Mouse (Mus musculus) lung, adult 2 months (tissue): ENCODE data around the gene Olfr1391. TPM values are rescaled to one million over a fixed set of nuclear protein-coding genes. Genes with fewer than 3 reads are reported as not detected.
"Not testable (repeated sequence)": the region's sequence is repeated elsewhere in the genome, so short reads cannot be mapped to it uniquely, and the experiment has no call there.

ENCODE experiments used
- DNase-seq: peaks from one replicate; pipeline ENCODE4 v3.0.0; 2022
- H3K4me1 ChIP-seq: fragments of 200-500 bp; 2 replicates; pipeline ENCODE4 v1.6.1; 2011; ENCODE audit warnings: low read length; ENCODE audit not compliant: control insufficient read depth, insufficient read depth
- H3K4me3 ChIP-seq: fragments of 200-500 bp; replicated peaks from 2 replicates; pipeline ENCODE3; 2011; ENCODE audit warnings: low read depth, mild to moderate bottlenecking, control low read depth, low read length; ENCODE audit errors: extremely low read depth
- CTCF ChIP-seq: fragments of 200-500 bp; IDR thresholded peaks from 2 replicates; pipeline ENCODE4 v1.5.1; 2011; ENCODE audit warnings: mild to moderate bottlenecking, low read length, control low read depth; ENCODE audit not compliant: insufficient read depth
- POLR2A ChIP-seq: fragments of 200-500 bp; IDR thresholded peaks from 2 replicates; pipeline ENCODE4 v1.6.1; 2011; ENCODE audit warnings: low read depth, mild to moderate bottlenecking, control low read depth, low read length, borderline replicate concordance; ENCODE audit errors: extremely low read depth
- WGBS: fragments of 180-500 bp; shearing (Covaris S2); methylation state at CpG from one replicate; pipeline ENCODE4 v1.1.7; 2018; 5-methylcytosine and 5-hydroxymethylcytosine counted together
- polyA plus RNA-seq: library from polyadenylated mRNA; depleted of rRNA; stranded (reverse); fragments of >200 nt; gene quantifications from 2 replicates; pipeline ENCODE4 v1.2.3, GENCODE M21; 2012; rRNA removed

Olfr1391 gene
- not detected in 2 replicates for polyA plus RNA-seq

DNA sequence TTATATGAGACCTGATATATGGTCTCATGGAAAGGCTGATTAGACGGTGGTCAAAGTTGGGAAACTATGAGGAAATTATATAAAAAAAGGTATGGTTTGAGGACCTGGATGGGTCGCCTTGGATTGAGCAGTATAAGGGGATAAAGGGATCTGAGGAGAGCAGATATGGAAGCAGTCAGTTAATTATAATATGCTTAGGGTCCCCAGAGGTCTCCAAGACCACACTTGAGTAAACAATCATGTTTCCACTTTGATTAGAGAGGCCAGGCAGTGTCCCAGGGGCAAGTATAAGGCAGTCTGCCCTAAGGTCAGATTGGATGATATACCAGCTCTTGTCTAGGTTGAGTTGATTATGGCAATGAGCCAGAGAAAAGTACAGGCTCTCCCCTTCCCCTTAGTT, at the start of gene Olfr1391:
TSS of gene Olfr1391 (plus strand) at position 301 of the 400 bp plus-strand sequence.
- WGBS: 76% methylated on average over 2 of the region's 2 CpGs
- no peaks in the 10 kb centered on the region for H3K4me1 ChIP-seq
- DNase-seq: no peak
- TF ChIP-seq POLR2A: no peak
- TF ChIP-seq CTCF: no peak
- no peak within 1 kb of the TSS for H3K4me3 ChIP-seq

- Histone ChIP-seq H3K4me1 (no peaks in the 10 kb centered on the region), H3K4me3 (no peak overlapping the region)
- DNase-seq: no peak
- no peak for TF ChIP-seq CTCF
- TF ChIP-seq POLR2A: no peak
- WGBS: 60% methylated on average over 11 of the region's 11 CpGs
These were observed 48.6 kb upstream of the Olfr1391 start for GRCm38 (mm10) chr11:49273834-49274519.

GRCm38 (mm10) chr11:49278222-49278621, 44.3 kb upstream of the Olfr1391 start, which contains the start of gene Olfr1393:
Gene Olfr1393, plus strand, starts transcription at chr11:49278304.
- Histone ChIP-seq H3K4me1 (no peaks in the 10 kb centered on the region), H3K4me3 (no peak within 1 kb of the TSS)
- WGBS: 70% methylated on average over 3 of the region's 3 CpGs
- TF ChIP-seq POLR2A (no peak), CTCF (no peak)
- no peak for DNase-seq

DNA sequence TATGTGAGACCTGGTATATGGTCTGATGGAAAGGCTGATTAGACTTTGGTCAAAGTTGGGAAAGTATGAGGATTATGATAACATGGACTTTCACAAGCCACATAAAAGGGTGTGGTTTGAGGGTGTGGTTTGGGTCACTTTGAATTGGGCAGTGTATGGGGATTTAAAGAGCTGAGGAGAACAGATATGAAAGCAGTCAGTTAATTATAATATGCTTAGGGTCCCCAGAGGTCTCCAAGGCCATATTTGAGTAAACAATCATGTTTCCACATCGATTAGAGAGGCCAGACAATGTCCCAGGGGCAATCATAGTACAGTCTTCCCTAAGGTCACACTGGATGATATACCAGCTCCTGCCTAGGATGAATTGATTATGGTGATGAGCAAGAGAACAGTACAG, 37.6 kb upstream of the Olfr1391 start, which contains the start of gene Olfr1392:
TSS of gene Olfr1392 (plus strand) at position 301 of the 400 bp plus-strand sequence.
- not testable (repeated sequence) for H3K4me1 ChIP-seq, H3K4me3 ChIP-seq, DNase-seq
- 44% methylated on average over 1 of the region's 1 CpGs for WGBS

- 59% methylated on average over 2 of the region's 2 CpGs for WGBS
- Histone ChIP-seq H3K4me1 (no peaks in the 10 kb centered on the region), H3K4me3 (no peak overlapping the region)
- TF ChIP-seq POLR2A (no peak), CTCF (no peak)
- no peak for DNase-seq
These were observed 35.3 kb upstream of the Olfr1391 start for GRCm38 (mm10) chr11:49287251-49287650.

DNA sequence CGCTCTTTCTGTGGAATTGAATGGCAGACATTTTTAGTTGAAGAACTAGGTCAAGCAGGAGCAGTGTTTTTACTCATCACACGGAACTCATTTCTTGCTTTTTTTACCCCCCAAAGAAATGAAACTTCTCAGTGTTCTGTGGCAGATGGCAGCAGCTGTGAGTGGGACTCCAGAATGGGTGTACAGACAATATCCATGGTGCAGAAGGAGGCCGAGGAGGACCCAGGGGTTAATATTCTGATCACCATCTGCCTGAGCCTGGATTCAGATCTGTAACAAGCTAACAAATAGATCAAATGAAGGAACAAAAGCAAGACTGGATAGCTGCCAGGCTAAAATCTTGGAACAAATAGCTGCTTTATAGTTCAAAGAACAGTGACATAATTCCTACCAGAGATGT, 29.8 kb upstream of the Olfr1391 start:
- no peaks in the 10 kb centered on the region for H3K4me1 ChIP-seq
- WGBS: 79% methylated on average over 3 of the region's 3 CpGs

DNA sequence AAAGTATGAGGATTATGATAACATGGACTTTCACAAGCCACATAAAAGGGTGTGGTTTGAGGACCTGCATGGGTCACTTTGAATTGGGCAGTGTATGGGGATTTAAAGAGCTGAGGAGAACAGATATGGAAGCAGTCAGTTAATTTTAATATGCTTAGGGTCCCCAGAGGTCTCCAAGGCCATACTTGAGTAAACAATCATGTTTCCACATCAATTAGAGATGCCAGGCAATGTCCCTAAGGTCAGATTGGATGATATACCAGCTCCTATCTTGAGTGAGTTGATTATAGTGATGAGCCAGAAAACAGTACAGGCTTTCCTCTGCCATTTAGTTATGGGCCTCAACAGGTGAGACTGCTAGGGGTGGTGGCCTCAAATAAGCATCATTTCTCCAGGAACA, 18.1 kb upstream of the Olfr1391 start, which contains the start of gene Olfr10:
TSS of gene Olfr10 (plus strand) at position 301 of the 400 bp plus-strand sequence.
- no peak for DNase-seq
- Histone ChIP-seq H3K4me1 (no peaks in the 10 kb centered on the region), H3K4me3 (no peak within 1 kb of the TSS)
- TF ChIP-seq POLR2A (no peak), CTCF (no peak)

More for the DNA sequence above, 29.8 kb upstream of the Olfr1391 start:
- no peak for TF ChIP-seq POLR2A
- TF ChIP-seq CTCF: no peak
- no peak for DNase-seq
- H3K4me3 ChIP-seq: no peak overlapping the region

- WGBS: 58% methylated on average over 5 of the region's 5 CpGs
- not testable (repeated sequence) for H3K4me1 ChIP-seq, DNase-seq, H3K4me3 ChIP-seq
These were observed 14.0 kb upstream of the Olfr1391 start for GRCm38 (mm10) chr11:49308547-49308946.

GRCm38 (mm10) chr11:49326726-49327125, 4.2 kb downstream of the Olfr1391 start:
- no peak for DNase-seq
- Histone ChIP-seq H3K4me3 (no peak overlapping the region), H3K4me1 (no peaks in the 10 kb centered on the region)
- 73% methylated on average over 3 of the region's 3 CpGs for WGBS
- TF ChIP-seq CTCF (no peak), POLR2A (no peak)

DNA sequence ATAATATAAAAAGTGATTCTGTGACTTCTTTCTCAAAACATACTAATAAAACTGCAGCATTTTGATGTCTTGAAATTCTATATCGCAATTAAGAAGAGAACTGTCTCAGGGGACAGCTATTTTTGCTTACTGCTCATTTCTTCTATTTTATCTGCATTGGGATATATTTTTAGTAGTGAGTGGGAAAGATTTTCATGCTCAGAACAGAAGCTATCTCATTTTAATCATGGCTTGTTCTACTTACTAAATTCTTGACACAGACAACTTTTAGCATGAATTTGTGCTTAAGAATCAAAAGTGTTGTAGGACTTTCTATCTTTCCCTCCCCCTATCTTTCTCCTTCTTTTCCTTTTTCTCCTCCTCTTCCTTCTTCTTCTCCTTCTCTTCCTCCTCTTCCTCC, 7.1 kb downstream of the Olfr1391 start:
- WGBS: 72% methylated on average over 1 of the region's 1 CpGs
- TF ChIP-seq POLR2A (no peak), CTCF (no peak)
- Histone ChIP-seq H3K4me3 (no peak overlapping the region), H3K4me1 (no peaks in the 10 kb centered on the region)
- no peak for DNase-seq
